In the genomic region with DNA sequence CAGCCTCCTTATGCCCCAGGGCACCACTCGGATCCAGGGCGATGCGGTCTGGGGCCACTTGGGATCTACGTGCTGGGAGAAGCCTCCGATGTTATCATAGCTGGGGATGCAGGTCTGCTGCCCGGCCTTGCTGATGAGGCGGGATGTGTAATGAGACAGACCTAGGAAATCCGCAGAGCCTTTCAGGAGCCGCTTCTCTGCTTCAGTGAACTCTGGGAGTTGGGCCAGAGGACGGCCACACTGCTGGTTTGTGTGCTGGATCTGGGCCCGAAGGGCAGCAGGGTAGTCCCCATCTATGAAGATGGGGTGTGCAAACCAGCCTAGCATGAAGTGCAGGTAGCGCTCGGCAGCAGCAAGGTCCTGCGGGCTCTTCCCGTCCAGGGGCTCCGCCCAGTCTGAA, we compare ENCODE assay signal across 10 mouse cellular contexts. TPM values are rescaled to one million over a fixed set of nuclear protein-coding genes. Genes with fewer than 3 reads are reported as not detected.
A peak's percentile ranks its signal among the peaks of the same experiment; 100 is the strongest.
DNase-seq lines count a peak whose midpoint lies in the region; ATAC-seq lines count a peak whose summit lies in the region.
"Had no signal": no experiment of that assay in that cellular context is flagged by ENCODE, and none has a peak within 500 bp of the region (broad histone marks: within the 10 kb centered on the region; RNA-seq: fewer than 3 reads in every experiment).

No protein-coding gene starts in this region.

- WGBS in neural tube, embryonic 13.5 days: 85% methylated on average over 16 of the region's 16 CpGs
- 63% methylated on average over 16 of the region's 16 CpGs for WGBS in forebrain, embryonic 16.5 days
- WGBS in neural tube, embryonic 15.5 days: 86% methylated on average over 16 of the region's 16 CpGs

- H3K9me3 ChIP-seq in neural tube, embryonic 13.5 days: no peaks in the 10 kb centered on the region
- H3K9me3 ChIP-seq in forebrain, embryonic 16.5 days (ENCODE audit: control insufficient read depth, low read length): no peaks in the 10 kb centered on the region
- no peaks in the 10 kb centered on the region for H3K9me3 ChIP-seq in neural tube, embryonic 15.5 days (replicated peaks)

- H3K27me3 ChIP-seq in neural tube, embryonic 13.5 days: no peaks in the 10 kb centered on the region
- no peaks in the 10 kb centered on the region for H3K27me3 ChIP-seq in forebrain, embryonic 16.5 days (replicated peaks; ENCODE audit: control insufficient read depth, insufficient read depth, low read length)
- no peaks in the 10 kb centered on the region for H3K27me3 ChIP-seq in neural tube, embryonic 15.5 days (replicated peaks)

- no peak overlapping the region for H3K9ac ChIP-seq in neural tube, embryonic 13.5 days
- no peak overlapping the region for H3K9ac ChIP-seq in forebrain, embryonic 16.5 days (replicated peaks; ENCODE audit: low read depth, low read length)
- H3K9ac ChIP-seq in neural tube, embryonic 15.5 days (replicated peaks): no peak overlapping the region

- no peak overlapping the region for H3K4me2 ChIP-seq in neural tube, embryonic 13.5 days
- peak overlapping the region; percentile 41 for H3K4me2 ChIP-seq in forebrain, embryonic 16.5 days (ENCODE audit: low read length)
- no peak overlapping the region for H3K4me2 ChIP-seq in neural tube, embryonic 15.5 days

- no peak overlapping the region for H3K4me3 ChIP-seq in neural tube, embryonic 13.5 days
- peak overlapping the region; percentile 12 for H3K4me3 ChIP-seq in forebrain, embryonic 16.5 days (replicated peaks; ENCODE audit: low read length)
- no peak overlapping the region for H3K4me3 ChIP-seq in neural tube, embryonic 15.5 days (replicated peaks)

- H3K27ac ChIP-seq in neural tube, embryonic 13.5 days (replicated peaks): no peak overlapping the region
- no peak overlapping the region for H3K27ac ChIP-seq in forebrain, embryonic 16.5 days (ENCODE audit: low read length)
- no peak overlapping the region for H3K27ac ChIP-seq in neural tube, embryonic 15.5 days (replicated peaks)

- ATAC-seq in neural tube, embryonic 13.5 days (ENCODE audit: low read depth): peak; percentile 47; the same call in 1 of the 2 replicates
- peak; percentile 80 for ATAC-seq in forebrain, embryonic 16.5 days
- 0 out of 2 replicates have a peak, but pooled peaks have one; percentile 24 for ATAC-seq in neural tube, embryonic 15.5 days (ENCODE audit: low FRiP score)

- intact Hi-C loops in heart, postnatal 14 days (cut with DNase I): no loop called here

- H3K4me1 ChIP-seq in neural tube, embryonic 13.5 days (replicated peaks): no peaks in the 10 kb centered on the region
- H3K4me1 ChIP-seq in forebrain, embryonic 16.5 days (replicated peaks; ENCODE audit: control insufficient read depth, insufficient read depth, low read length): no peaks in the 10 kb centered on the region
- no peaks in the 10 kb centered on the region for H3K4me1 ChIP-seq in neural tube, embryonic 15.5 days

- no peaks in the 10 kb centered on the region for H3K36me3 ChIP-seq in neural tube, embryonic 13.5 days
- no peaks in the 10 kb centered on the region for H3K36me3 ChIP-seq in forebrain, embryonic 16.5 days (ENCODE audit: control insufficient read depth, insufficient read depth)
- H3K36me3 ChIP-seq in neural tube, embryonic 15.5 days: no peaks in the 10 kb centered on the region

- DNase-seq in neural tube, embryonic 10.5 days (ENCODE audit: extremely low spot score, low spot score): no peak
- peak; percentile 90 to 94 for DNase-seq in cerebellum, adult 18-20 months
- no peak for DNase-seq in adrenal gland, postnatal 36 days
- DNase-seq in heart, postnatal 14 days: no peak
- DNase-seq in urinary bladder, postnatal 36 days (ENCODE audit: low spot score in 2 of 2): no peak
- DNase-seq: heart, adult 11 months; layer of hippocampus, postnatal 36 days had no signal

RNA-seq across cellular contexts. Expression of gene Lct, which starts 24.2 kb away (rescaled TPM):
- 0.04 and 0.06 TPM in 2 replicates for polyA plus RNA-seq in neural tube, embryonic 13.5 days (2015; fragmentation: Nextera tagmentation; extraction: Ambion mirVana)
- polyA plus RNA-seq in forebrain, embryonic 16.5 days (2015; fragmentation: Nextera tagmentation; extraction: Ambion mirVana): 0.09 and 0.17 TPM in 2 replicates
- 0.12 and 0.52 TPM in 2 replicates for polyA plus RNA-seq in neural tube, embryonic 15.5 days (2015; fragmentation: Nextera tagmentation; extraction: Ambion mirVana)
- under 1 TPM in 1 of 2 experiments, not detected in 1; 0.20 TPM for total RNA-seq in adrenal gland, postnatal 36 days (2021)
- total RNA-seq in heart, postnatal 14 days (2021): under 1 TPM in 1 of 2 experiments, not detected in 1; 0.05 TPM

RNA-seq across cellular contexts. Expression of gene Mcm6, which starts 55.6 kb away (rescaled TPM):
- polyA plus RNA-seq in neural tube, embryonic 13.5 days (2015; fragmentation: Nextera tagmentation; extraction: Ambion mirVana): 66.4 and 74.4 TPM in 2 replicates
- 95.3 and 113 TPM in 2 replicates for polyA plus RNA-seq in forebrain, embryonic 16.5 days (2015; fragmentation: Nextera tagmentation; extraction: Ambion mirVana)
- 52.3 and 111 TPM in 2 replicates for polyA plus RNA-seq in neural tube, embryonic 15.5 days (2015; fragmentation: Nextera tagmentation; extraction: Ambion mirVana)
- 10 to 100 TPM; 25.4 to 27.2 TPM for total RNA-seq in adrenal gland, postnatal 36 days (2021)
- 10 to 100 TPM in 1 of 2 experiments, 1 to 10 TPM in 1; 9.3 to 14.8 TPM for total RNA-seq in heart, postnatal 14 days (2021)

Comparison
In these comparisons a context has a peak if more than half of its experiments do, and no peak if none do; other contexts are left out.
1. ATAC-seq: peak in every context shown above with its lines; median percentile 80 in forebrain, embryonic 16.5 days; 47 in neural tube, embryonic 13.5 days; 24 in neural tube, embryonic 15.5 days.
2. DNase-seq: peak in cerebellum, adult 18-20 months (2 of 2); none in neural tube, embryonic 10.5 days (single experiment), adrenal gland, postnatal 36 days (0 of 2), heart, postnatal 14 days (0 of 2) and urinary bladder, postnatal 36 days (0 of 2).